Mouse (Mus musculus) urinary bladder, postnatal 25 days (tissue): Measurements from ENCODE around the gene Sqstm1.
A peak's percentile ranks its signal among the peaks of the same experiment; 100 is the strongest.

ENCODE experiments used
- DNase-seq: peaks from one replicate; pipeline ENCODE4 v3.0.0; 2022; ENCODE audit warnings: low spot score

The Sqstm1 gene

DNA sequence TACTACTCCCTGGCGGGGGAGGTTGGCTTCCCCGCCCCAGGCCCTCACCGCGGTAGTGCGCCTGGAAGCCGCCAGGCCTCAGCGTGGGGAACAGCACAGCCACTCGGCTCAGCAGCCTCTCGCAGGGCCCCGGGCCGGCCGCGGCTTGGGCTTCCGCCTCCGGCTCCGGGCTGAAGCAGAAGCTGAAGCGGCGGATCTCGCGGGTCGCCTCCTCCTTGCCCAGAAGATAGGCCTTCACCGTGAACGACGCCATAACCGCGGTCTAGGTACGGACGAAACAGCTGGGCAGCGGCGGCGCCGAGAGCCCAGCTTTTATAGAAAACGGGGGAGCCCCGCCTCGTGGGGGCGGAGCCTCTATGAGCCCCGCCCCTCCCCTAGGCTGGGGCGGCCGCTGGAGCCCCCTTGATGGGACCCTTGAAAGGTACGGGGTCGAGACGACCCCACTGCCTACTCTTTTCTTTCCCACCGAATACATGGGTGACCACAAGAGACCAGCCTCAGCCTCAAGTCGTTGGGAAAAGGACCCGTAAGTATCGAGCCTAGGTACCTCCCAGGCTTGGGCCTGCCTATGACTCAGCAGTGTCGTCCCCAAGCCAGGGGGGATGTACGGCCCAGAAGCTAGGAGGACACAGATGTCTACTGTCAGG, at the start of gene Sqstm1, which contains the start of gene Mgat4b:
Sqstm1 (minus strand) TSS at position 323 of the 647 bp plus-strand sequence.
Mgat4b (plus strand) TSS at position 386 of the 647 bp plus-strand sequence.
- peak; percentile 86 for DNase-seq

DNA sequence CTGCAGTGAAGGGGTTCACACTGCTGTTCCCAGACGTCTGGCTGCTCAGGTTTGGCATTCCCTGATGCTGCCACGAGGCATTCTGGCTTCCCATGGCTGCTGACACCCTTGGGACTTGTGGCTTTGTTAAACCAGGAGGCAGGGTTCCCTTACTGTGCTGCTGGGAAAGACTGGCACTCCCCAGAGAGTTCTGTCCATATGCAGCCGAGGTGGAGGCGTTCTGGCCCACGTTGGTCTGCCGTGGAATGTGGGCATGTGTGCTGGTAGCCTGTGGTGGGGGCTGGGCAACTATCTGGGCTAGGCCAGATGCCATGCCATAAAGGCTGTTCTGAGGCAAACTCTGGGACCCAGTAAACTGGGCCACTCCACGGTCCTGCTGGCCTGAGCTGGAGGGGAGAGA, 47.7 kb upstream of the Sqstm1 start:
- DNase-seq, result no peak

DNA sequence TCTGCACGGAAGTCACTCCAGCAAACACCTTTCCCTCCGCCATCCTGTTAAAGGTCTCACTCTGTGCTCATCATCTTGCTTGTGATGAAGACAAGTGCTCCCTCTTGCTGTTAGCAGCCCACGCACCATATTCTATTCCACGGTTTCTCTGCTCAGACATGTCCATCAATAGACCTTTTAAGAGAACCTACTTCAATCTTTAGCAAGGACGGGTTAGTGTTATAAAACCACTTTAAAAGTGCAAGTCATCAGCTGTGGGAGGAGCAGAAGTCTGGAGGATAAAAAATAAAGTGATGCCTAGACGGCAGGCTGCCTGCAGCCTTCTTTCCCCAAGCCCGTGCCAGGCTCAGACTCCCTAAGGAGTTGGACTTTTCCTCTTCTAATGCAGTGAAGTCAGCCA, 46.0 kb upstream of the Sqstm1 start:
- no peak for DNase-seq

DNA sequence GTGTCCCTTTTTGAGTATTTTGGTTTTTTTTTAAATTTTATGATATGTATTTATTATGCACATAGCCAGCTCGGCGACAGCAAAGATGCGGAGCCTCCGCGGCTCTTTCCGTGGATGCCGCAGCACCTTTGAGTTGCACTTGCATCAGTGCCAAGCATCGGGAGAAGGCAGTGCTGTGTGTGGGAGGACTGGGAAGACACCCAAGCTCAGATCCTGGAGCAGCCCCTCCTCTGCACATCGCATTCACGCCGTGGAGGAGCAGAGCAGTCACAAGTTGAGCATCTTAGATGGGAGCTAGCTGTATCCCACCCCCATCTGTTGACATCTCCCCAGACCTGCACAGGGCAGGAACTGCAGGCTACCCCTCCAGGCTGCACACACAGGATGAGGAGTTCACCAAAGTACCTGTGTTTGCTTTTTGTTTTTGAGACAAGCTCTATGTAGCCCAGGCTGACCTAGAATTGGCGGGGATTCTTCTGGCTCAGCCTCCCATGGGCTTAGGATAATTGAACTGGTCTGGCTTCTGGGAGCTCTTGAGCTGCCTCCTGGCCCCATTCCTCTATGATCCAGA, 43.5 kb upstream of the Sqstm1 start:
- DNase-seq, result no peak

DNA sequence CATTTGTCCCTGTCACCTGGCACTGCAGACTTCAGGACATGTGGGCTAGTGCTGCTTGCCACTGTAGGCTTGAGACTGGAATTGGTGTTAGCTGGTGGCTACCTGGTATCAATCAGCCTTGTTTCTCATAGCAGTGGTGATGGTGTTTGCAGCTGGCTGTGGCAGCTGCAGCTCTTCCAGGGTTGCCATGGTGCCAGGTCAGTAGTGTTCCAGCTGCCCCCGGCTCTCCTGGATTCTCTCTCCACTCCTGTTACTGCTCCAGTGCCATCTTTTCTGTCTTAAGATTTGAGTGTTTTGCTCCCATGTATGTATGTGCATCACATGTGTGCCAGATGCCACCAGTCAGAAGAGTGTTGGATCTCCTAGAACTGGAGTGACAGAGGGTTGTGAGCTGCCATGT, 42.8 kb upstream of the Sqstm1 start:
- DNase-seq, result no peak

DNA sequence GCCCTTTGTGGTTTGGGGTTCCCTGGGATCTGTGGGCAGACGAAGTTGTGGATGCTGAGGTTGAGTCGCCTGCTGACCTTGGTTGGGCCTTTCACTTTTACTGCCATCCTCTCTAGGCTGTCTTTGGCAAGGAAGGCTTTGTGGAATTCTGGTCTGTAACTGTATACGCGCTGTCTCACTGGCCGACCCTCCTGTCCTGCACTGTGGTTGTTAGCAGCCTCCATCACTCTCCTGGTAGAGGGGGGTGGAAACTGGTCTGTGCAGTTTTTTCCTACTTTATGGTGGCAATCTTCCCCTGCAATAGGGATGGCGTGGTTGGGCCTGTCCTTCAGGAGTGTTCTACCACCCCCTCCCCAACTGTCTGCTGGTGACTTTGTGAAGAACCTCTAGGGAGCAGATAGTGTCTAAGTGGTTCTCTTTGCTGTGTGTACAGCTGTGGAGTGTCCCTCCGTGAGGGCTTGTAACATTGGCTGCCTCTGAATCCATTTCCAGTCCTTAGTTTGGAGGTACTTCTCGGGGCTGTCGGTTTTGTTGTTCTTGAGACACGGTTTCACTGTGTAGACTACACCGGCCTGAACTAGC, 42.1 kb upstream of the Sqstm1 start:
- no peak for DNase-seq

DNA sequence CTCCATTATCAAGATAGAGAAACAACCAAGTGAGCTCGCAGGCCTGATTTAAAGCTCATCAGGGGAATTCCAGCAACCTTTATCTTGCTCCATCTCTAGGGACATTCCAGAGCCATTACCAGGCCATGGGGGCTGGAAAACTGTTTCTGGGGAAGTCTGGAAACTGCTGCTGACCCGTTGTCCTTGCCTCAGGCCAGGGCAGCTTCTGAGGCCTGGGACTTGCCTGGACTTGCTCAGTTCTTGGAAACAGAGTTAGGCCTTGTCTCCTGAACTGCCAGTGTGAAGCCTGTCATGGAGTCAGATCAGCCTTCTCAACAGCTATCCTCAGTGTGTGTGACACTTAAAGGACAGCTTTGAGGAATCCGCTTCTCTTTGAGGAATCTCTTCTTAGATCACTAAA, 41.5 kb upstream of the Sqstm1 start:
- no peak for DNase-seq

DNA sequence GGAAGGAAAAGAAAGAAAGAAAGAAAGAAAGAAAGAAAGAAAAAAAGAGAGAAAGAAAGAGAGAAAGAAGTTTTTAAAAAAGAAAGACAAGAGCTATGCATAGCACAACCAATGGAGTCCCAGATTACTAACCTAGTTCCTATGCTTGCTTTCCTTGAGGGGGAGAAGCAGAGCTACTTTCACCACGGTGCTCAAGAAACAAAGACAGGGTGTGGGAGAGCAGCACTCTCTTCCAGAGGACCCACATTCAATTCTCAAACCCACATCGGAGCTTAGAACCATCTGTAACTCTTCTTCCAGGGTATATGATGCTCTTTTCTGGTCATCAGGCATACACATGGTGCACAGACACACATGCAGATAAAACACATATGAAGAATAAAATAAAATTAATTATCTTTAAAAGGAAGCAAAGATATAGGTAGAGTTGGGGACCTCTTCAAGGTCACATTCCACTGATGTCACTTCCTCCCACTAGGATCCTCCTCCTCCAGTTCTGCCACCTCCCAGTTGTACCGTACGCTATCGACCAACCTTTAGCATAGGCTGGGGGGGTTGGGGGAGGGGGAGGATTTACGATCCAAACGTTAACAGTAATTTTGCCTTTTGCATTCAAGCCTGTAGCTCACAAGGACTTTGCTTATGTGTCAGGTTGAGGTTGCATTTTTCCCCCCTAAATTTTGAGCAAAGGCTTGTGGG, 38.0 kb upstream of the Sqstm1 start:
- DNase-seq, result no peak

DNA sequence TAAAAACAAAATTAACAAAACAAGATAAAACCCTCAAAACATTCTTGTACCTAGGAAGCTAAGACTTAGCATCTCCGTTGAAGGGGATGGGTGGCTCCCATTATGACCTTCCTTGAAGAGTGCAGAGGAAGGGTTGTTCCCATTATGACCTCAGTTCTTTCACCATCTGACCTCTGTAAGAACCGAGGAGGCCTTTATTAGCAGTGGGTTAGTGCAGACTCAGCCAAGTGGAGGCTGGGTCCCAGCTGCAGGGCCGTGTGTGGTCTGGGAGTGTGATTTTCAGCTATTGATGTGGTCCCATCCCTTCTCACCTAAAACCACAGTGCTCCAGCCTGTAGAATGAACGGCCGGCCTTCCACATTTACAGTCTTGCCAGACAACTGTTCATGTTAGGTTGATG, 34.6 kb upstream of the Sqstm1 start:
- DNase-seq, result no peak

DNA sequence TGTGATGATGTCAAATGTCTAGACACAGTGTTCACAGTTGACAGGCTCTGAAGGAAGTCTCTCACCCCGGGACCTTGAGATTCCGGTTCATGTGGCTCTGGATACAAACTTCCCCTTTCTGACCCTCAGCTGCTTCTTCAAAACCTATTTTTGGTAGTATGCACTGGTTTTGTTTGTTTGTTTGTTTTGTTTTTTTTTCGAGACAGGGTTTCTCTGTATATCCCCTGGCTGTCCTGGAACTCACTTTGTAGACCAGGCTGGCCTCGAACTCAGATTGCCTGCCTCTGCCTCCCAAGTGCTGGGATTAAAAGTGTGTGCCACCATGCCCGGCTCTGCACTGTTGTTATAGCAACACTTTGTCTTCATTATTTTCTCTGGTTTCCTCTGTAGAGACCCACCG, 33.3 kb upstream of the Sqstm1 start:
- DNase-seq, result no peak

DNA sequence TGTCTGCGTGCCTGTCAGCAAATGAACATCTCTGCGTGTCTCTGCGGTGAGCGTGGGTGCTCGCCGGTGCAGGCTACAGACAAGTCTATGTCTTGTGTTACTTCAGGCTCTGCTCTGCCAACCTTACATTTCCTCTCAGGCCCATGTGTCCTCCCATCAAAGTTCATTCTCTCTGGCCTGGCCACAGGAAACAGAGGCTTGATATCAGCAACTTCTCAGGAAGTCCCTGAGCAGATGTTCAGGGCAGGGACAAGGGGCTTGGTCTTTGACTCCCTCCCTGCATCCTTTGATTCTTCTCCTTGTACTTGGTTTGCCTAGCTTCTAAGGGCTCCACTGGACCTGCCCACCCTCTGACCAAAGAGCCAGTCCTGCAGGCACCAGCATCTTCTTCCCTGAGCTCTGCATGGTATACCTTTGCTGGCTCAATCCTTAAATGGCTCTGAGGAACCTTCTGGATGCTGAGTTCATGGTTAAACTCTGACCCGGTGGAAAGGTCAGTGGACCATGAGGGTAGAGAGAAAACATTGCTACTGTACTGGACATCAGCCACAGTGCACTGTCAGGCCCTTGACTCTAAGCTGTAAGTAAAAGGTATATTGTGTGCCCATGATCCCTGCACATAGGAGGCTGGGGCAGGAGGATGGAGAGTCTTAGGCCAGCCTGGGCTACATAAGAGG, 29.7 kb upstream of the Sqstm1 start:
- DNase-seq, result no peak

DNA sequence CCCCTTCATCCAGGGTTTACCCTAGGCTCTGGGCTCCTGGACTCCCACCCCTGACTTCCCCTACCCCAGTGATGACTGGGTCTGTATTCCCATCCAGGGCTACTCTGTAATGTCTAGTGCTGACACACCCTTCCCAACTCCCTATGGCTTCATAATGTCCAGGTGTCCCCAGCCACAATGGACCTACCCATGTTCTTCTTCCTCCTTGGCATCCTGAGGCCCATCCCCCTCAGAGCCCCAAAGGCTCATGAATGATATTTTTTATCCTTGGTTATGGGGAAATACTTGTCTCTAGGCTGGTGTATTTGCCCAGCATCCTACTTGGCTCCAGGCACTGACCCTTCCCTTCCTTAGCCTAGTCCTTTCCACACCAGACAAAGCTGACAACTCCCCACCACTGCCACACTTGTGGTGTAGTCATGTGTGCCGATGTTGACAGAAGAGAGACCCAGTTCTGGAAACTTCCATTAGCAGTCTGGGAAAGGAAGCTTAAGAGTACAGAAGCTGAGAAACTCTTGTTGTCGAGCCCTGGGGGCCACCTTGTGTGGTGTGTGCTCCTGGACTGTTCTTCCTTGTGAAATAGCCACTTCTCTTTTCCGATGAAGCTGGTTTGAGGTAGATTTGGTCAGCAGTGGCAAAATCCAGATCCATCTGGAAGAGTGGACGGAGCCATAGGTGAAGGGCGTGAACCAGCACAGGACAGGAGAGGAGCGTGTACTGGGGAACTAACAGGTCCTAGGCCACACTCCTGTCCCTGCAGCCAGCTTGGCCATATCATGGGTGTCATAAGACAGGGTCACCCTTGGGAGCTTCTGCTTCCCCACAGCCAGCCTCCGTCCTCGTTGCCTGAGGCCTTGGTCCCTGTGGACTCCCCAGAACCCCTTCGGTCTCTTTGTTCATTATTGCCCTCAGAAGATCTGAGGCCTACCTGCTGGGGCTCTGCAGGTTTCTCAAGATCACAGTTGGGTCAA, 28.5 kb upstream of the Sqstm1 start:
- no peak for DNase-seq

DNA sequence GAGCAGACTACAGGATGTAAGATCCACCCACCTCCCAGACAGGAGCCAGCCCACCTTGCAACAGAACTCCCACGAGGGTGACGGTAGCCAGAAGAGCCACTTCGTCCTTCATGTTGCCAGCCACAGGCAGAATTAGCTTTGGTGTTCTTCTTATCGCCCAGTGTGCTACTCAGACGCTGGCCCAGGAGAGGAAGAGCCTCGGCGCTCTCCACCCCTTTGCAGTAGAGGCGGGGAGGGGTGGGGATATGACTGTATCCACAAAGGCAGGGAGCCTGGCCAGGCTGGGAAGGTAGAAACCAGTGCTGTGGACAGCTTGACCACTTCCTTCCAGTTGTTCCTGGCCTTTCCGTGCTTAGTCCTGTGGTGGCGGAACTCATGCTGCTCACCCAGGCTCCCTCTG, 27.7 kb upstream of the Sqstm1 start, which contains the start of gene Ltc4s:
Ltc4s (minus strand) TSS at position 293 of the 400 bp plus-strand sequence.
- no peak for DNase-seq

DNA sequence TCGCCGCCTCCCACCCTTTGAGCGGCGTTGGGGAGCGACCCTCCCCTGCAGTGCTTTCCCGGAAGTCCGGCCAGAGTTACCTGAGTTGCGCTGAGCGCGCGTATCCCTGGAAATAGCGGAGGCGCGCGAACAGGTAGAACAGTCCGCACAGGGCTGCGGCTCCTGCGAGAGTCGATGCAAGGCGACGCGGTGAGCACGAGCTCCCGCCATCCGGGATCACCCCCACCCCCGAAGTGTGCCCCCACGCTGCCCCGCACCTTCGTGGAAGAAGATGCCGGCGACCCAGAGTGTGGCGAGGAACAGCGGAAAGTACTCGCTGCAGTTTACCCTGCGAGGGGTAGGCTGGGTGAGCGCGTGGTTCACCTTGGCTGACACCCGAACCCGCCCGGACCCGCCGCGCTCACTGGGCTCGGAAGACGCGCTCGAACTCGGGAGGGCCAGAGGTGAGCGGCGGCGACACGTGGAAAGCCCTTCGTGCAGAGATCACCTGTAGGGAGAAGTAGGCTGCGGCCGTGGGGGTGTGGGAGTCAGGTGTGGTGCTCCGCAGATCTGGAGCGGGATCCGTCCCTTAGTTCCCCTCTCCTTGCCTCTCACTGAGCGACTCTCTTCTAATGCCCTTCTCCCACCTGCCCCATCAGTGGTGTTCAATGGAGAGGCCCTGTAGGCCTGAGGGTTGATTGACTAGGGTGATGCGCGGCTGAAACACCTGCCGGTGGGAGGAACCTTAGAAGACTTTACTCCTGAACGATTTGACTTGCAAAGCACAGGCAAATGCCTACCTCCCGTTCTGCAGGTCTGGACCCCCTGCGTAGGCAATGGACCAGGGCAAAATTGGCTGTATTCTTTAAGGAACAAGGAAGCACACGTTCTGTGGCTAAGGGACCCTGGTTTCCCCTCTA, 26.6 kb upstream of the Sqstm1 start:
- DNase-seq, result peak; percentile 38

DNA sequence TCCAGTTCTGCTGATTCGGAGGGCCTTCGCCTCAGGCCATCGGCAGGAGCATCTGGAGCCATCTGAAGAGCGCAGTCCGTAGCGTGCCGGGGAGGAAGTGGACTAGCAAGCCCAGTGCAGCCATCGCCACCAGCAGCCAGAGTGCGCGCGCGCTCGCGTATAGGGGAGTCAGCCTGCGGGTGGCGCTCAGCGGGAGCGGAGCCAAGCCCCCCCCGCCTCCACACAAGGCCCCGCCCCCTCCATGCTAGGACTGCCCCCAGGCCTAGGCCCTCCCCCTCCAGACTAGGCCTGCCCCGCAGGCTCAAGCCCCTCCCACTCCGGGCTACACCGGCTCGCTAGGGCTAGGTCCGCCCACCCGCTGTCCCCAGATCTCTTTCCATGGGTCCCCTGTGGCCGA, 25.9 kb upstream of the Sqstm1 start:
- peak; percentile 87 for DNase-seq

DNA sequence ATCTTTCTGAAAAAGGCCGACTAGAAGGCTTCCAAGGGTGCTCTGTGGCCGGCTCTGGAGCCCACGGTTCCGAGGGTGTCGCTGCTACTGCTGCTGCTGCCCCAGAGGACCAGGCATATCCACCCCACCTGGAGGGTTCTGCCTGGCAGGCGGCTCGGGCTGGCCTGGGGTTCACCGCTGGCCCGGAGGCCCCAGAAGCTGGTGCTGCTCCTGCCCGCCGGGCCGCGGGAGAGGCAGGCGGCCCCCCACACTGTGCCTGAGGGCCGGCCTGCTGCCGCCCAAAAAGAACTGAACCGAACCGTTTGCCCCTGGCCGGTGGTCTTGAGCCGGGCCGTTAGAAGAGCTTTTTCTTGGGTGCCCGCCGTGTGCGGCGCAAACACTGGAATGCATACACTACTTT, 24.0 kb upstream of the Sqstm1 start:
- no peak for DNase-seq

DNA sequence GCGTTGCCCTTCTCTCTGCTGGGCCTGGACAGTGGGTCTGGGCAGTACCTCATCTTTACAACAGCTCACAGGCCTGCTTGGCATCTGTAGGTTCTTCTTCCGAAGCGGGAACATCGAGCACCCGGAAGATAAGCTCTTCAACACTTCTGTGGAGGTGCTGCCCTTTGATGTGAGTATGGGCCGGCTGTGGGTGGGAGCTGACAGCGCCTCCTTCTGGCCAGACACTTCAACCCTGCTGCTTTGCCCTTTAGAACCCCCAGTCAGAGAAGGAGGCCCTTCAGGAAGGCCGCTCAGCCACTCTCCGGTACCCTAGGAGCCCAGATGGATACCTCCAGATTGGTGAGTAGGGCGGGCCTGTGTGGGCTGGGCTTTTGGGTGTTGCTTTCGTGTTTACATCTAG, 23.4 kb upstream of the Sqstm1 start:
- no peak for DNase-seq

DNA sequence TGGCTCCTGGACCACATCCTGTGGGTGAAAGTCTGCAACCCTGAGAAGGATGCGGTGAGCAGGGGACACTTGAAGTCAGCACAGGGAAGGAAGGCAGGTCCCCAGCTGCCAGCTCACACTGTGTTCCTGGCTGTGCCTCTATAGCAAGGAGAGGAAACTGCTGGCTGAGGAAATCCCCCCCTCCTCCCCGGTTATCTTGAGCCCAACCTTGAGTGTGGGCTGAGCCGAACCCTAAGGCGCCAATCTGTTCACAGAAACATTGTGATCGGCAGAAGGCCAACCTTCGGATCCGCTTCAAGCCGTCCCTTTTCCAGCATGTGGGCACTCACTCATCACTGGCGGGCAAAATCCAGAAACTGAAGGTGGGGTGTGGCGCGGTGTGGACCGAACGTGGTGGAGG, 22.4 kb upstream of the Sqstm1 start:
- DNase-seq, result no peak

DNA sequence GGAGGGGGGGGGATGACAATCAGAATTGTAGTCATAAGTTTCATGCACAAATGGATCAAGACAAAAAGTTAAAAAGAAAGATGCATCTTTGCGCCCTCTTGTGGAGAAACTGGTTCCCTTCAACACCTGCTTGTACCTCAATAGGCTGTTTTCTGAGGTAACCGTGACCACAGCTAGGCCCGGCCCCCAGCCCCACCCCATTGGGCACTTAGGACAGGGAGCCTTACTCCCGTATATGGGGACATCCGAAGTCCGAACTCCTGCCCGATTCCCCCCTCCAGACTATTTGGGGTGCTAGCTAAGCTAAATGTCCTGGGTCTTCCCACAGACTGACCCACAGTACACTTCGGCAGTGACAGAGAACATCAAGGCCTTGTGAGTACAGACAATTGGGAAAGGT, 20.8 kb upstream of the Sqstm1 start:
- peak; percentile 37 for DNase-seq
